Mouse (Mus musculus) right cerebral cortex, postnatal 14 days (tissue): ENCODE results near the gene Exoc6b.

Experiments
- DNase-seq: peaks from one replicate; pipeline ENCODE4 v3.0.0; 2022

The Exoc6b gene

DNA sequence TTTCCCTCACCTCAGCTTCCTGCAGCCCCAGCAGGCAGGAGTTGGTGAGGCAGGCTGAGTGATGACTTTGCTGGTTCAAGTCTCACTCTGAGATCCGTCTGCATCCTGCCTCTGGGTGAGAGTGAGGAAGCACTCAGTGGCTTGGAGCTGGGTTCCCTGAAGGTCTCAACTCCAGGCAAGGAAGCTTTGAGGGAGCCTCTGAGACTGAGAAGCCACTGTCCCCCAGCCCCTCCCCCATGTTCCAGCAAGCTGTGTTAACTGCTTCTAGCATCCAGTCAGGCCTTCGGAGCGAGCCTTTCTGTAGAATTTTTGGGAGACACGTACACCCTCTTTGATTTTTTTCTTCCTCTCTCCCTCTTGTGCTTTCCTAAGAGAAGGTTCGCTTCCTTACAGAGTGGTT, 486.5 kb downstream of the Exoc6b start:
- no peak for DNase-seq

DNA sequence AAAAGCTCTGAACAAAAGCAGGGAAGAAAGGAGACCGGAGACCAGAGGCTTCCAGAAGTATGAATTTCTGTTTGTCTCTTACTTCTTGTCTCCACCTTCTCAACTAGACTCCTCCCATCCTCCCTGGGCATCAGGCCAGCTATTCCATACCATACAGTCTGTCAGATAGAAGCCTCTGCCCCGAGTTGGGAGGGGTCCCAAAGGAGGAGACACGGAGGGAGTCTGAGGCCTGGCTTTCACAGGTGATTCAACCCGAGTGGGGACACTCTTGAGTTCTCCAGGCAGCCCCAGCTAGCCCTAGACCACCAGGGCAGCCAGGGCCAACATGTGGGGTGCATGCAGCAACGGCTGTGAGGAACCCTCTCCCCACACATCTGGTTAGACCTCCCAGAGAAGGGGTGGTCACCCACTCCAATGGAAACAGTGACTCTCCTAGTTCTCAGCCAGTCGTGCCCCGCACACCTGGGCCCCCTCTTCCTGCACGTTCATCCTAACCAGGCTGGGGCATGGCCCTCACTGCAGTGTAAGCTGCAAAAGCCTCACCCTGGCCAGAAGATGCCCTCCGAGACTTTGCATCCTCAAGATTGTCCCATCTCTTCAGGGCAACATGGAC, 487.4 kb downstream of the Exoc6b start:
- DNase-seq, result no peak

DNA sequence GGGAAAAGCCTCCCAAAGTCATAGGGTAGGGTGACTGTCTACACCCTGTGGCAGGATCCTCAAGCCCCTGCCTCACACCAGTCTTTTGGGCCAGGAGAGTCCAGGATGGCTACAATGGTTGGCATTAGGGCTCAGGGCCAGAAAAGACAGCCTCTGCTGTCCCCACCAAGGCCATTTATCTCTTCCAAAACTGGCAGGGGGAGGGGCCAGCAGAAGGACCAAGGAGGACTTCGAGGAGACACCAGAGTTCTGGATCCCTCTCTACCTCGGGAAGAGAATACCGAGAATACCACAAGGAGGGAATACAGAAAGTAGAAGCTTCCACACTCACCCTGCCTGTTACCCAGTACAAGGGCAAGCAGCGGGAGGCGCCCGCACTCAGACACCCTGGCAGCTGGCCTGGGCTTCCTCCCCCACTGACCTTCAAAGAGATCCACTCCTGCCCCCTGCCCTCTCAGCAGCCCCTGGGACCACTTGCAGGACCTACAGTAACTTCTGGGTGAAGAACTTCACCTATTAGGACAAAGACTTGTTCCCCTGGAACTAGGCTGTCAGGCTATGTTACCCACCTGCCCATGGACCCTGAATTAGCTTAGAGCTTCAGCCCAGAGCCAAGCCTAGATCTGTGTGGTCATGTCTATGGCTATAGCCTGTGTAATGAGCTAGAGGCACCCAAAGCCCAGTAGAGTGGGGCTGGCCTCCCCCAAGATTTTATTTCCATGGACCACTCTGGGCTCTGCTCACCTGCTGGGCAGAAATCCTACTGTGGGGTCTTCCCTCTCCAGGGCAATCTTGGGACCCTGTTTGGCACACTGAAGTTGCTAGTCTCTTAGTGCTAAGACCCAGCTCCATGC, 488.1 kb downstream of the Exoc6b start:
- DNase-seq, result no peak

DNA sequence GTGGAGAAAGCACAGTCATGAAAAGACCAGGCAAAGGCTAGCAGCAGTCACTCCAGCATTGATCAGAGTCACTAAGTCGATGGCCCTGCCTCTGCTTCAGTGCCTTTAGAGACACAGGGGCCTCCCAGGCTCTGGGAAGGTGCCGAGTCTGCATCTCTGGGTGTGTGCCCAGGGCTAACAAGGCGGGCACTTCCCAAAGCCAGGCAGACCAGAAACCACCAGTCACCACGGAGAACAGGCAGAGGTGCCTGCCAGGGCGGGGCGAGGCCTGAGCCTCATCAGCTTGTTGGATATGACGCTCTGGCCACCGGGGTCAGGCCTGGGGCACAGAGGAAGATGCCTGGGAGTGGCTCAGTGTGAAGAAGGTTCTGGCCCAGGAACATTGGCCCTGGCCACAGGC, 489.8 kb downstream of the Exoc6b start:
- no peak for DNase-seq

DNA sequence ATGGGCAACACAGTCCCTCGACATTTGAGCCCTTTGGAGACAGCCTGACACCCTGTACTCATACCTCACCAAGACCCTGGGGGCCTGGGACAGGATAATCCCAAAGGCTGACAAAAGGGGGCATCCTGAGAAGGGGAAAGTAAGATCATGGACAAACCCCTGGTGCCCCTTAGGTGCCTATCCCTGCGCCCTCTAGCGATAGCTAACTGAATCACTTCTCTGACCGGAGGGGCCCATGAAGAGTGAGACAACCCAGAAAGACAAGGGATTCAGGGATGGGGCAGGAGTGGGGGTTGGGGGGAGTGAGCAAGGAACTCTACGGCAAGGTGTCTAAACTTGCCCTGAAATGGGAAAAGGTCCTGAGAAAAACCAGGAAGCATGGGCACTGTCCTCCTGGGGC, 490.4 kb downstream of the Exoc6b start:
- no peak for DNase-seq

DNA sequence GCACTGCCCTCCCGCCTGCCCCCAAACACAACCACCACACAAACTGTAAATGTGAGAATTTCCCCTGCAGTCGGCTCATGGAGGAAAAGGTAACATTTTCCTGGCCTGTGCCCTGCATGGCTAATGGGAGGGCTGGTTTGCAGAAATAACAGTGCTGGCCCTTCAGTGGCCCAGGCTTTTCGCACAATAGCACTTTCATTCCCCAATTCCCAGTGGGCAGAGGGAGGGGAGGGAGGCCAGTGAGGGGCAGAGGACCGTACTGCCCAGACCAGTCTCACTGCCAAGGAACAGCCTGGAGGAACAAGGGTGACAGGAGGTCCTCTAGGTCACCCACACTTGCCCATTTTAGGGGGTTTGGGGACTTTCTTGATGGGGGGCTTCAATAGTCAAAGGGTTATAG, 491.4 kb downstream of the Exoc6b start:
- DNase-seq, result no peak

DNA sequence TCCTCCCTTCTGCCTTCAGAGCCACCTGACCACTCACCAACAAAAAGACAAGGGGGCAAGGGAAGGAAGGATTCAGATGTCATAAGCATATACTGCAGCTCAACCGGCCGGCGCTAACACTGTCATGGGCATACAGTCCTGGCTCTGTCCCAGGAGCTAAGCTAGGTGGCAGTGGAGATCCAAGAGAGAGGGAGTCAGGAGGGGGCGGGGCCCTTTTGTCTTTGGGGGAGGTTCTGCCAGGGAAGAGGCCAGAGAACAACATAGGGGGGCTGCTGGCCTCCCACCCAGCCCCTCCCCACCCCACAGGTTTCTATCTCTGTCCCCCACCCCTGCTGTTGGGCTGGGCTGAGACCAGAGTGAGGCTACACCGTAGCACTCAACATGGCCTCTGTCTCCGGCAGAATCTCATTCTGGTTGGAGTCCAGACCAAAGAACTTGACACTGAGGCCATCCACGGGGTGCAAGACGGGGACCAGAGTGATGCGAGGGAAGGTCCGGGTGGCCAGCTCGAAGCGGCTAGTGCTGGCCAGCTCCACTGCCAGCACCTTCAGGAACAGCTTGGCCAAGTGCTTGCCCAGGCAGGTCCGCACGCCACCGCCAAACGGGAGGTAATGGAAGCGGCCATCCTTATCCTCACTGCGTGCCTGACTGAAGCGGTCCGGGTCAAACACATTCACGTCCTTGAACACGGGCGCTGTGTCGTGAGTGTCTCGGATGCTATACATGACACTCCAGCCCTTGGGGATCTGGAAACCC, 495.2 kb downstream of the Exoc6b start:
- no peak for DNase-seq

DNA sequence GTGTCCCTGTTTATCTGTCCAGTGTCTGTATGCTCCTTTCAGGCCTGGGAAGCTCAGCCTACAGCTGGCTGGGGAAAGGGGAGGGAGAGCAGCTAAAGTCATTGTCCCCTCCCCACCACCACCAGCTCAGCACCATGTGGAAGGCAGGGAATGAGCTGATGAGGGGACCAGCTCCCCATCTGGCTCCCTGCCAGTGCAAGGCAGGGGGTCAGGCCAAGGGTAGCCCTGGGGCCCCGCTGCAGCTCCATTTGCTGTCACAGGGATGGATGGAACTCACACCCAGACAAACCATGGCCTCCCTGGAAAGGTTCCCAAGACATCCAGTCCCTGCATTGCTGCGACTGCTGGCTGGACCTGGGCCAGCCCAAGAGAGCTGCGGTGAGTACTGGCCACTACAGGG, 499.3 kb downstream of the Exoc6b start:
- no peak for DNase-seq

DNA sequence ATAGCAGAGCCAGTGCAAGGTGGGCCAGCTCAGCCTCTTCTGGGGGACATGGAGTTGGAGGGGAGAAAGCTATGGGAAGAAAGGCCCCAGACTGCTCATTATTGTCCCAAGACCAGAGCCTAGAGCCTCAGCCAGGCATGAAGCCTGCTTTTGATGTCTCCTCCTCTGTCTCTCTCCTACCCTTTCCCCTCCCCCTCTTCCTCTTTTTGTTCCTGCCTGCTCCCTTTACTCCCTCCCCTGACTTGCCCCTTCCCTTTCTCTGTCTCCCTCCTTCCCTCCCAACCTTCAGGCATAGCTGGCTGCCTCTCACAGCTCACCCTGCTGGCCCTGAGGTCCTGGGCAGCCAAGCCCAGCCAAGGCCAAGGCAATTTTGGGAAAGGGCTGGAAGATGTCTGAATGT, 499.7 kb downstream of the Exoc6b start:
- no peak for DNase-seq

DNA sequence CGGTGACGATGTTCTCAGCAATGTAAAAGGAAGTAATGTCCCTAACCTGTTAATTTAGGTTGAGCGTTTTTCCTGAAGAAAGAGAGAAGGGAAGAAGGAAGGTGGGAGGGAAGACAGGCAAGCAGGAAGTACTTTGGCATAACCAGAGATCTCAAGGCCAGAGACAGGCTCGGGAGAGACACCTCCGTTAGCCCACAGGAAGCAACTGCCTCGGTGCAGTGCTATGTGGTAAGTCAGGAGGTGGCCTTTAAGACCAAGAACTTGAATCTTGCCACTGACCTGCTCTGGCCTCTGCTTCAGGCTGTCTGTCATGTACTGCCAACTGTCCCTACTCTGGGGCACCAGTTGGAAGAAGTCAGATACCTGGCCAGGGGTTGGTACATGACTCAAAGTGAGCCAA, 500.4 kb downstream of the Exoc6b start:
- DNase-seq, result no peak
